Mouse (Mus musculus): ENCODE measurements around the gene Tmem135.

DNA sequence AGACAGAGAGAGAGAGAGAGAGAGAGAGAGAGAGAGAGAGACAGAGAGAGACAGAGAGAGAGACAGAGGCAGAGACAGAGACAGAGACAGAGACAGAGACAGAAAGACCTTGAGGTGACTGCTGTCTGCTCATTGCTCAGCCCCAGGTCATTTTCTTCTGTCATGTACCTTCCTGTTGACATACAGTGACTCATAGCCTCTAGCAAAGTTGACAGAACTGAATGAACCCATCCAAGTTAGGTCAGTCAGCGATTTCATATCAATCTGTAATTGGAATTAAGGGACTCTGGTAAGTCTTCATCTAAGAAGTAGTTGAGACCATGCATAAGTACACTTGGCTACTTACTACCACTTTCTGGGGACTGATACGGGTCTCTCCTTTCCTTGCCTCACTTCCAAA is 27.2 kb upstream of the Tmem135 start:
- no peak for TF ChIP-seq CHD2 (IDR thresholded peaks at IDR 0.05; ENCODE audit: low read length)
- TF ChIP-seq CTCF (conservative IDR thresholded peaks at IDR 0.05 in 1 of 2, IDR thresholded peaks at IDR 0.05 in 1 of 2; ENCODE audit: low read depth in 2 of 2, low read length in 2 of 2): no peak
- TF ChIP-seq ELF1 (IDR thresholded peaks at IDR 0.05; ENCODE audit: low read depth, low read length): no peak
- TF ChIP-seq MAFK (IDR thresholded peaks at IDR 0.05; ENCODE audit: insufficient replicate concordance, low read length): no peak
- no peak for TF ChIP-seq GABPA (IDR thresholded peaks at IDR 0.05; ENCODE audit: insufficient replicate concordance, low read depth, low read length)
- TF ChIP-seq EP300 (IDR thresholded peaks at IDR 0.05; ENCODE audit: low read length): no peak
- no peak for TF ChIP-seq ETS1 (conservative IDR thresholded peaks at IDR 0.05; ENCODE audit: low read depth, low read length)
- TF ChIP-seq POLR2AphosphoS2 (IDR thresholded peaks at IDR 0.05; ENCODE audit: low read depth, low read length): no peak
- no peak for TF ChIP-seq MYC (IDR thresholded peaks at IDR 0.05; ENCODE audit: low read depth, low read length)
- no peak for TF ChIP-seq POLR2A (IDR thresholded peaks at IDR 0.05; ENCODE audit: low read depth, low read length)
- TF ChIP-seq ZNF384 (IDR thresholded peaks at IDR 0.05; ENCODE audit: low read depth, low read length): no peak
- no peak for TF ChIP-seq USF1 (IDR thresholded peaks at IDR 0.05; ENCODE audit: low read depth, low read length)

Data from CH12.LX (cell line).